Mouse (Mus musculus): Measurements from ENCODE around the gene Syce2. TPM values are rescaled to one million over a fixed set of nuclear protein-coding genes. Genes with fewer than 3 reads are reported as not detected.

Gene Syce2
- total and polyA plus RNA-seq, 3 experiments: 0.54 TPM; not detected in 2

DNA sequence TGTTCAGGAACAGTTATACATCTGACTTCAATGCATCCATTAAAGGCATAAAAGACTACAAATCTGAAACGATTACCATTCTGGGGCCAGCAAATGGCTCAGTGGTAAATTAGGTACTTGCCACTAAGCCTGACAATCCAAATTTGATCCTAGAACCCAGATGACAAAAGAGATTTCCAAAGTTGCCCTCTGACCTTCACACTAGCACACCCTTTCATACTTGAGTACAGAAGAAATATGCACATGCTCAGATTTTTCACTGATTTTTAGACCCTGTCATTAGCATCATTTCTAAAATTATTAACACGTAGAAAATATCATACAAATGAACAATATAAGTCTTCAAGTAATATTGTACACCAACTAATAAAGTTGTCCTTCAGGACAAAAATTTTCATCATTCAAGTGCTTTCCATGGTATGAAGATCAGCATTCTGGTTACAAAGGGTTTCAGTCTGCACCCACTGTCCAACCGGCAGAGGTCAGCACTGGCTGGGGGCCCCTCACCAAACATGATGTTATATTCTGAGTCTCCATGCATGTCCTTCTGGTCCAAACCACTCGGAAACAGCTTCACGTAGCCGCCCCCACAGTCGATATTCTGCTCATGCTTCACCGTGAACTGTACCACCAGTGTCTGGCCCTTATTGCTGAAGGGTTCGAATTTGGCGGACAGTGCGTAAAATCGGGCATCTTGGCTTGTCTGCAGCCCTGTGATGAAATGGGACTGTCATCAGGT is 26.4 kb upstream of the Syce2 start:
- in situ Hi-C loops (cut with MboI; ENCODE audit: low pct_ligation_motif_present, low pct_unique_long_range_greater_than_20kb, low sequenced_read_pairs): loop anchor here (5.0 kb wide), 1 partner anchor 42 kb away; no protein-coding TSS in a partner anchor

DNA sequence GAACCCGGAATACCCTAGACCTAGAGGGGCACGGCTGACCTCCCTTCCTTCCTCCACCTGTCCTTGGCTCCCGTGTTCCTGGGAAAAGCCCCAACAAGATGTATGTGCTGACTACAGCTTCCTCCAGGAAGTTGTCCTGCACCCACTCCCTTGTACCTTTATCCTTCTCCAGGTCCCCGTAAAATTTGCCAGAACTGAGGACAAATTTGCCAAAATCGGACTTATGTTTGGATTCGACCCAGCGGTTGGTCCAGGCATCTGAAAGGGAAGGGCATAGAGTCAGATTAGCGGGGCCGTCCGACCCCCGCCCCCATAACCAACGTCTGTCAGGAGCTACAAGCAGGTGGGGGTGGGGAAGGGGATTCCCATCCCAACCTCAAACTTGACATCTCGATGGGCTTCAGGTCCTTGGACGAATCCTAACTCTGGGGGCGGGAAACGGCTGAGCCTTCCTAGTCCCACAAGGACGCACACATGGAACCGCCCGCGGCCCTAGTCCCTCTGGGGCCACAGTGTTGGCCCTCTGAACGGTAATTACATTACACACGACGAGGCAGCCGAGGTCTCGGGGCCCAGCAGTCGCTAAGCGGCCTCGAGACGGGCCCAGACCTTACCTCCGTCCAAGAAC is 25.7 kb upstream of the Syce2 start:
- DNase-seq (ENCODE audit: extremely low read depth): no peak
- TF ChIP-seq USF2 (conservative IDR thresholded peaks at IDR 0.05; ENCODE audit: low read depth, low read length): no peak
- no peak for TF ChIP-seq UBTF (IDR thresholded peaks at IDR 0.05; ENCODE audit: low read depth, low read length)
- 0 out of 2 replicates have a peak, but pooled peaks have one; percentile 33 for TF ChIP-seq CHD2 (IDR thresholded peaks at IDR 0.05; ENCODE audit: low read length)
- TF ChIP-seq MYC (IDR thresholded peaks at IDR 0.05; ENCODE audit: low read depth, low read length): no peak
- TF ChIP-seq USF1 (IDR thresholded peaks at IDR 0.05; ENCODE audit: low read depth, low read length): no peak
- TF ChIP-seq BHLHE40 (IDR thresholded peaks at IDR 0.05; ENCODE audit: low read depth, low read length): 0 out of 2 replicates have a peak, but pooled peaks have one; percentile 1
- no peak; the same call in 1 of the 2 replicates for TF ChIP-seq MAZ (IDR thresholded peaks at IDR 0.05; ENCODE audit: low read depth, low read length)
- TF ChIP-seq TCF12 (IDR thresholded peaks at IDR 0.05; ENCODE audit: low read depth, low read length): peak; percentile 5; the same call in 1 of the 2 replicates
- peak; percentile 21; the same call in 1 of the 2 replicates for TF ChIP-seq MXI1 (IDR thresholded peaks at IDR 0.05; ENCODE audit: low read depth, low read length)
- no peak for TF ChIP-seq POLR2A (IDR thresholded peaks at IDR 0.05; ENCODE audit: low read depth, low read length)
- no peak for TF ChIP-seq RCOR1 (conservative IDR thresholded peaks at IDR 0.05; ENCODE audit: low read depth, low read length)
- H3K27me3 ChIP-seq (replicated peaks): no peaks in the 10 kb centered on the region
- H3K9me3 ChIP-seq (replicated peaks; ENCODE audit: low read length): no peaks in the 10 kb centered on the region
- dilution Hi-C loops (cut with MboI; ENCODE audit: extremely low pct_ligation_motif_present, extremely low pct_unique_long_range_greater_than_20kb, low sequenced_read_pairs): no loop called here
- peak overlapping the region; percentile 64 for H3K4me2 ChIP-seq (ENCODE audit: insufficient read depth, low read depth, poor library complexity, severe bottlenecking)
- H3K4me3 ChIP-seq (replicated peaks in 1 of 3; ENCODE audit: low read depth in 2 of 3, low read length in 2 of 3, poor library complexity in 1 of 3): peak overlapping the region; percentile 80 to 98 (median 89)
- H3K9ac ChIP-seq (ENCODE audit: insufficient read depth, low read depth): peak overlapping the region; percentile 85
- H3K27ac ChIP-seq (ENCODE audit: insufficient read depth, low read depth): peak overlapping the region; percentile 48
- H3K79me2 ChIP-seq (replicated peaks; ENCODE audit: control insufficient read depth, extremely low read depth, insufficient read depth, poor library complexity, severe bottlenecking): peaks cover 31% of the 10 kb centered on the region
- H3K4me1 ChIP-seq (ENCODE audit: control insufficient read depth in 1 of 2, insufficient read depth in 2 of 2): peaks cover 13 to 43% of the 10 kb centered on the region in 2 experiments
- in situ Hi-C loops (cut with MboI; ENCODE audit: low pct_ligation_motif_present, low pct_unique_long_range_greater_than_20kb, low sequenced_read_pairs): loop anchor here (5.0 kb wide), 1 partner anchor 41 kb away; no protein-coding TSS in a partner anchor
- H3K36me3 ChIP-seq (replicated peaks in 1 of 2; ENCODE audit: control insufficient read depth in 1 of 2, insufficient read depth in 1 of 2, low read length in 1 of 2): peaks cover 39 to 47% of the 10 kb centered on the region in 2 experiments

More for the DNA sequence above, 26.4 kb upstream of the Syce2 start:
- dilution Hi-C loops (cut with MboI; ENCODE audit: extremely low pct_ligation_motif_present, extremely low pct_unique_long_range_greater_than_20kb, low sequenced_read_pairs): no loop called here
- Histone ChIP-seq H3K27ac (ENCODE audit: insufficient read depth, low read depth) (peak overlapping the region; percentile 48), H3K27me3 (replicated peaks) (no peaks in the 10 kb centered on the region), H3K36me3 (replicated peaks in 1 of 2; ENCODE audit: control insufficient read depth in 1 of 2, insufficient read depth in 1 of 2, low read length in 1 of 2) (peaks cover 41 to 49% of the 10 kb centered on the region in 2 experiments), H3K9me3 (replicated peaks; ENCODE audit: low read length) (no peaks in the 10 kb centered on the region), H3K79me2 (replicated peaks; ENCODE audit: control insufficient read depth, extremely low read depth, insufficient read depth, poor library complexity, severe bottlenecking) (peaks cover 31% of the 10 kb centered on the region), H3K4me2 (ENCODE audit: insufficient read depth, low read depth, poor library complexity, severe bottlenecking) (peak overlapping the region; percentile 64), H3K4me3 (replicated peaks in 1 of 3; ENCODE audit: low read depth in 2 of 3, low read length in 2 of 3, poor library complexity in 1 of 3) (peak overlapping the region; percentile 80 to 98 (median 89)), H3K4me1 (ENCODE audit: control insufficient read depth in 1 of 2, insufficient read depth in 2 of 2) (peaks cover 13 to 44% of the 10 kb centered on the region in 2 experiments), H3K9ac (ENCODE audit: insufficient read depth, low read depth) (peak overlapping the region; percentile 85)
- TF ChIP-seq PAX5 (IDR thresholded peaks at IDR 0.05; ENCODE audit: low read length) (no peak), ZKSCAN1 (IDR thresholded peaks at IDR 0.05; ENCODE audit: borderline replicate concordance, low read depth, low read length) (no peak), IRF4 (IDR thresholded peaks at IDR 0.05; ENCODE audit: low read depth, low read length) (no peak), SIN3A (IDR thresholded peaks at IDR 0.05; ENCODE audit: low read length) (peak; percentile 61), E2F4 (IDR thresholded peaks at IDR 0.05; ENCODE audit: insufficient replicate concordance, low read depth, low read length) (no peak), RCOR1 (conservative IDR thresholded peaks at IDR 0.05; ENCODE audit: low read depth, low read length) (no peak), KAT2A (IDR thresholded peaks at IDR 0.05; ENCODE audit: insufficient replicate concordance, low read length) (no peak), POLR2AphosphoS2 (IDR thresholded peaks at IDR 0.05; ENCODE audit: low read depth, low read length) (no peak), ZNF384 (IDR thresholded peaks at IDR 0.05; ENCODE audit: low read depth, low read length) (no peak), USF1 (IDR thresholded peaks at IDR 0.05; ENCODE audit: low read depth, low read length) (no peak), ZMIZ1 (IDR thresholded peaks at IDR 0.05; ENCODE audit: low read depth, low read length) (no peak), MXI1 (IDR thresholded peaks at IDR 0.05; ENCODE audit: low read depth, low read length) (peak; percentile 74), HCFC1 (IDR thresholded peaks at IDR 0.05; ENCODE audit: low read depth, low read length) (no peak), TBP (conservative IDR thresholded peaks at IDR 0.05; ENCODE audit: low read depth, low read length) (0 out of 2 replicates have a peak, but pooled peaks have one; percentile 31), USF2 (conservative IDR thresholded peaks at IDR 0.05; ENCODE audit: low read depth, low read length) (no peak), EP300 (IDR thresholded peaks at IDR 0.05; ENCODE audit: low read length) (no peak), UBTF (IDR thresholded peaks at IDR 0.05; ENCODE audit: low read depth, low read length) (0 out of 2 replicates have a peak, but pooled peaks have one; percentile 47), JUND (conservative IDR thresholded peaks at IDR 0.05; ENCODE audit: low read depth, low read length) (no peak), GABPA (IDR thresholded peaks at IDR 0.05; ENCODE audit: insufficient replicate concordance, low read depth, low read length) (no peak), MYC (IDR thresholded peaks at IDR 0.05; ENCODE audit: low read depth, low read length) (no peak), ZC3H11A (IDR thresholded peaks at IDR 0.05; ENCODE audit: low read depth, low read length) (no peak), SMC3 (IDR thresholded peaks at IDR 0.05; ENCODE audit: low read depth, low read length) (peak; percentile 56), NRF1 (IDR thresholded peaks at IDR 0.05; ENCODE audit: low read depth, low read length) (peak; percentile 0; the same call in 1 of the 2 replicates), ELF1 (IDR thresholded peaks at IDR 0.05; ENCODE audit: low read depth, low read length) (no peak), NELFE (IDR thresholded peaks at IDR 0.05; ENCODE audit: low read depth, low read length) (no peak), ETS1 (conservative IDR thresholded peaks at IDR 0.05; ENCODE audit: low read depth, low read length) (no peak), CHD1 (IDR thresholded peaks at IDR 0.05; ENCODE audit: low read depth, low read length) (no peak), CHD2 (IDR thresholded peaks at IDR 0.05; ENCODE audit: low read length) (no peak), BHLHE40 (IDR thresholded peaks at IDR 0.05; ENCODE audit: low read depth, low read length) (0 out of 2 replicates have a peak, but pooled peaks have one; percentile 9), CTCF (conservative IDR thresholded peaks at IDR 0.05 in 1 of 2, IDR thresholded peaks at IDR 0.05 in 1 of 2; ENCODE audit: low read depth in 2 of 2, low read length in 2 of 2) (peak in 1 of 2 experiments; percentile 67; a peak in 2 of 4 replicates), MEF2A (IDR thresholded peaks at IDR 0.05; ENCODE audit: borderline replicate concordance, low read depth, low read length) (no peak), JUN (IDR thresholded peaks at IDR 0.05; ENCODE audit: insufficient read depth, low read depth, low read length) (no peak), MAZ (IDR thresholded peaks at IDR 0.05; ENCODE audit: low read depth, low read length) (peak; percentile 78; the same call in 1 of the 2 replicates), POLR2A (IDR thresholded peaks at IDR 0.05; ENCODE audit: low read depth, low read length) (no peak), TCF12 (IDR thresholded peaks at IDR 0.05; ENCODE audit: low read depth, low read length) (peak; percentile 28; the same call in 1 of the 2 replicates), RAD21 (IDR thresholded peaks at IDR 0.05; ENCODE audit: low read depth, low read length) (peak; percentile 13), MAX (IDR thresholded peaks at IDR 0.05; ENCODE audit: low read length) (0 out of 2 replicates have a peak, but pooled peaks have one; percentile 13), MAFK (IDR thresholded peaks at IDR 0.05; ENCODE audit: insufficient replicate concordance, low read length) (no peak)
- DNase-seq (ENCODE audit: extremely low read depth): no peak

Data from CH12.LX (cell line).